Mouse (Mus musculus) cortical plate, adult 2 months (tissue): ENCODE results near the gene Rnf130. TPM values are rescaled to one million over a fixed set of nuclear protein-coding genes. Genes with fewer than 3 reads are reported as not detected.

ENCODE experiments used
- H3K27ac ChIP-seq: fragments of 200-500 bp; 2 replicates; pipeline ENCODE4 v1.5.1; 2012; ENCODE audit warnings: low read length, control low read depth, inconsistent platforms; ENCODE audit not compliant: insufficient read depth
- H3K4me1 ChIP-seq: fragments of 200-500 bp; 2 replicates; pipeline ENCODE4 v1.6.1; 2011; ENCODE audit warnings: low read length; ENCODE audit not compliant: control insufficient read depth, insufficient read depth
- H3K4me3 ChIP-seq: fragments of 200-500 bp; 2 replicates; pipeline ENCODE4 v1.5.1; 2011; ENCODE audit warnings: mild to moderate bottlenecking, low read length, control low read depth; ENCODE audit not compliant: insufficient read depth
- CTCF ChIP-seq: fragments of 200-500 bp; IDR thresholded peaks from 2 replicates; pipeline ENCODE4 v1.5.1; 2011; ENCODE audit warnings: mild to moderate bottlenecking, control low read depth, low read length; ENCODE audit not compliant: insufficient read depth; ENCODE audit errors: extremely low read depth
- POLR2A ChIP-seq: fragments of 200-500 bp; IDR thresholded peaks from 2 replicates; pipeline ENCODE4 v1.6.1; 2011; ENCODE audit warnings: mild to moderate bottlenecking, low read length, control low read depth; ENCODE audit not compliant: insufficient read depth; ENCODE audit errors: extremely low read depth
- polyA plus RNA-seq: library from polyadenylated mRNA; depleted of rRNA; stranded (reverse); fragments of >200 nt; gene quantifications from 2 replicates; pipeline ENCODE4 v1.2.3, GENCODE M21; 2012

The Rnf130 gene
- polyA plus RNA-seq, 1 experiment: 58.1 TPM

DNA sequence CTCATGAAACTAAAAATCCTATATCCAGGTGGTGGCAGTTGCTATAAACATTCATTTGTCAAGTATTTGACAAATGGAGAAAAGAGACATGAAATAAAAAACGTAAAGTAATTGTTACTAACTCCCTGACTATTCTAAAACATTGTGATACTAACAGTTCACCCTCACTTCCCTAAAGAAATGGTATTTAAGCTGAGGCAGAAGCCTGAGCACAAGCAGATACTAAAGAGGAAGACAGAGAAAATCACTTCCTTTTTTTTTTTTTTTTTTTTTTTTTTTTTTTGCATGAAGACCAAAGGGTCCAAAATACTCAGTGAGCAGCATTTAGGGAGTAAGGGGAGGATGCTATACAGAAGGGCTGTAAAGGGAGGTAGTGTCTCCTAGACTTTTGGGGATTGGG is 13.6 kb downstream of the Rnf130 start:
- TF ChIP-seq CTCF: no peak
- Histone ChIP-seq H3K4me3 (no peak overlapping the region), H3K4me1 (peaks cover 4% of the 10 kb centered on the region), H3K27ac (no peak overlapping the region)

DNA sequence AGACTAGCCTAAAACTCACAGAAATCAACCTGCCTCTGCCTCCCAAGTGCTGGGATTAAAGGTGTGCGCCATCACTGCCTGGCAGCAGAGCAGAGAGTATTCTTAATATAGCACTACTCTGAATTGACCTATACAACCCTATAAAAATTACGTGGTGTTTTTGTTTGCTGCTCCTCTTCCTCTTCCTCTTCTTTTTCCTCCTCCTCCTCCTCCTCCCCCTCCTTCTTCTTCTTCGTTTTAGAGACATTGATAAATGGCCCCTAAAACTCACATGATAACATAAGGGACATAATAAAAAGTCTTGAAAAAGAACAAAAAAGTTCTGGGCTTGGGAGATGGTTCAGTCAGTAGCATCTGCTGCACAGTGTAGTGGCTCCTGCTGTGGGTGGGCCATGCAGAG is 16.0 kb downstream of the Rnf130 start:
- no peak overlapping the region for H3K27ac ChIP-seq
- H3K4me3 ChIP-seq: no peak overlapping the region
- H3K4me1 ChIP-seq: peaks cover 4% of the 10 kb centered on the region
- TF ChIP-seq POLR2A (no peak), CTCF (no peak)

DNA sequence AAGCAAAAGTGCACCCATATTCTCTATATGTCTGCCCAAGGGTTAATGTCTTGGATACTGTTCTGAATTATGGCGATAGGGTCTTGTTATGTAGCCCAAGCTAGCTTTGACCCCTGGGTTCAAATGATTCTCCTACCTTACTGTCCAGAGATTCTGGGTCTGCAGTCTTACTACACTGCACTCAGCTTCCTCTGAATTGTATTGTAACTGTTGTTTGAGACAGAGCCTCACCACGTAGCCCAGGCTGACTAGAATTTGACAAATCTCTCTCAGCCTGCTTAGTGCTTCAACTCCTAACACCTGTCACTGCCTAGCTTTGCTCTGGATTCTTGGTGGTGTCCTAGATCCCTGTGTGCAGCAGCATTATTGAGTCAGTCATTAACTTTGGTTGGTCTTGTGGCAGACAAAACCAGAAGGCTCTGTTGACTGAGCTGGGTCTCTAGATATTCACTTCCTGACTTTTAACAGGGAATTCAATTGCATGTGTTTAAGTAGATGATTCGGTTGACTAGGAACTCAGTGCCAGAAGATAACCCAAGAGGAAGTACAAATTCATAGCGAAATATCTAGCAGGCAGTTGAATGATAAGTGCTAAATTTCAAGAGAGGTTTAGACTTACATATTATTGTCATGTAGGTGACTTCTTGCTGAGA is 17.3 kb downstream of the Rnf130 start:
- Histone ChIP-seq H3K4me3 (no peak overlapping the region), H3K27ac (no peak overlapping the region), H3K4me1 (peaks cover 4% of the 10 kb centered on the region)
- TF ChIP-seq POLR2A (no peak), CTCF (no peak)

DNA sequence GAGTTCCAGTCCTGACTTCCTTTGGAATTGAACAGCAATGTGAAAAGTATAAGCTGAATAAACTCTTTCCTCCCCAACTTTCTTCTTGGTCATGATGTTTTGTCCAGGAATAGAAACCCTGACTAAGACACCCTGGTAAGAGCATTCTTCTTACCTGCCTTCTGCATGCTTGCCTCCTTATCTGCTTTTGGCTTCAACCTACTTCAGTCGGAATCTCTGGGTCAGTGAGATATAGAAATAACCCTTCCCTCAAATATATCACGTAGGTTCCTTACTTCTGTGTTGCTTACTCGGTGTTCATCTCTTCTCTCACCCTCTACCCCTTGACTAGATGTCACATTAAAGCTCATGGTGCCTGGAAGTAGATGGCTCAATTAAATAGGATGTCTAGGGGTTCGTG is 19.3 kb downstream of the Rnf130 start:
- Histone ChIP-seq H3K4me3 (no peak overlapping the region), H3K4me1 (peaks cover 7% of the 10 kb centered on the region), H3K27ac (no peak overlapping the region)
- TF ChIP-seq CTCF: no peak
- no peak for TF ChIP-seq POLR2A

DNA sequence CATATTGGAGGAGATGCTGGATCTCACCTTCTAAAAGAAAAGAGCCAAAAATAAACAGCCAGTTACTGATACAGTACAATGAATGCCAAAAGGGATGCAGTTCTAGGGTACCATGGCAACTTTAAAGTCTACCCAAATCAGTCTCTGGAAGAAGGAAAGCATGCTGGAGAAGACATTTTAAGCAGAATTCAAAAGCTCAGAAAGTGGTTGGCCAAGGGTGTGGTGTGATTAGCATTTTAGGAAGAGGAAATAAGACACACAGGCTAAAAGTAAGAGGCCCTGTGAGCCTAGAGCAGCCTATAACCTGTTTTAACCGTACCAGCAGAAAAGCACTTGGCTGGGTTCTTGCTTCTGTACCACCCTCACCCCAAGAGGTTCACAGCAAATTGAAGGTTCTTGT is 22.5 kb downstream of the Rnf130 start:
- no peak for TF ChIP-seq CTCF
- no peak for TF ChIP-seq POLR2A
- Histone ChIP-seq H3K4me1 (peaks cover 7% of the 10 kb centered on the region), H3K4me3 (no peak overlapping the region), H3K27ac (no peak overlapping the region)

DNA sequence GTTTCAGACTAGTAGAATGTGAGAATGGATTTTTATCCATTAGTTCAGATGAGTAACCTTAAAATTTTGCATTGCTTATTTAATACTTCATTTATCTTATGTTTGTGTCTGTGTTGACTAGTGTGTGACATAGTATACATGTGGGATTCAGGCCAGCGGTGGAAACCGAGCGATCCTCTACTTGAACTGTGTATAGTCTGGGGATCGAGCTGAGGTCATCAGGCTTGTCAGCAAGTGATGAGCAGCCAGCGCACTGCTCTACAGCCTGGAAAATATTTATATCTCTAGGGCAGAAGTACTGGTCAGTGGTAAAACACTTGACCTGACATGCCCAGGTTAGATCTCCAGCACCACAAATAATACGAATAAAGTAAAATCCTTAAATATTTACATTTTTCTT is 23.0 kb downstream of the Rnf130 start:
- H3K4me1 ChIP-seq: peaks cover 7% of the 10 kb centered on the region
- no peak for TF ChIP-seq CTCF
- no peak for TF ChIP-seq POLR2A
- no peak overlapping the region for H3K4me3 ChIP-seq
- no peak overlapping the region for H3K27ac ChIP-seq

DNA sequence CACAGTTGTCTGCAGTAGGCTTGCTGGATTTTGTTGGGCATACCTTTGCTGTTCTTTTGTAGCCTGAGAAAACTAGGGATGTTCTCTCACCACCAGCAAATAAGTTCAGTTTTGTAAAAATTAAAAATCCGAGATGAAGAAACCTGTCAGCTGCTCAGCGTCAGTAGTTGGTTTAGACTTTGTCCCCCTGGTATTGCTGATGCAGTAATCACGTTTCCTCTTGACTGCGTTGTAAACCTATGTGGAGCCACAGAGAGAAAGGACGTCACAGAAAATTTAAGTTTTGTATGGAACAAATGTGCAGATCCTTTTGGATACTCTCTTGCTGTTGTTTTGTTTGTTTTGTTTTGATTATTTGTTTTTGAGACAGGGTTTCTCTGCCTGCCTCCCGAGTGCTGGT is 25.2 kb downstream of the Rnf130 start:
- H3K27ac ChIP-seq: no peak overlapping the region
- H3K4me1 ChIP-seq: peaks cover 7% of the 10 kb centered on the region
- no peak for TF ChIP-seq POLR2A
- TF ChIP-seq CTCF: no peak
- no peak overlapping the region for H3K4me3 ChIP-seq

DNA sequence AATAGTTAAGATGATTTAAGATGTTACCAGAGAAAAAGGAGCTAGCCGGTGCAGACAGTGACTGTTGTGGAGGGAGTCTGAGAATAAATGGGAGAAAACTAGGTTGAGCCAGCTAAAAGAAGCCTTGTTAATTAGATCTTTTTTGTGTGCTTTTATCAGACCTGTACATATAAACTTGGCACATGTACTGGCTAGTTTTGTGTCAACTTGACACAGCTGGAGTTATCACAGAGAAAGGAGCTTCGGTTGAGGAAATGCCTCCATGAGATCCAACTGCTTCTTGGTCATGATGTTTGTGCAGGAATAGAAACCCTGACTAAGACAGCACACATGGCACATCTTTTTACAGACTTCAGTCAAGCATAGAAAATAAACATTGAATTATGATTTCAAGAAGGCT is 32.6 kb downstream of the Rnf130 start:
- no peak for TF ChIP-seq POLR2A
- no peak for TF ChIP-seq CTCF
- no peak overlapping the region for H3K27ac ChIP-seq
- H3K4me1 ChIP-seq: peaks cover 4% of the 10 kb centered on the region; the same call in 1 of the 2 replicates
- H3K4me3 ChIP-seq: no peak overlapping the region

DNA sequence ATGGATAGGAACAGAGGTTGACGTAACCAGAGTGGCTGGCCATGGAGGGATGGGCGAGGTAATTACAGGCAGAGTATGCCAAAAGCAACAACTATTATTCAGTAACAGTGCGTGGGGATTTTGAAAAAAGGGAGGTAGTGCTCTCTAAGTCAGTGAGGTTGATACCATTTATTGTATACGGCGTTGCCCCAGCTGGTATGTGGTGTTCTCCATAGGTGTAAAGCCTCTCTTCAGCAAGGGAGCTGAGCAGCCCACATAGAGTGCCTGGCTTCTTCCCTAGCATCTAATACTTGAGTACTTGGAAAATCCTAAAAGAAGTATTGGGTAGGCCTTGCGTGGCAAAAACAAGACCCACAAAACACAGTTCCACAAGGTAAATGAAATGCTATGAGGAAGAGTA is 33.1 kb downstream of the Rnf130 start:
- Histone ChIP-seq H3K4me3 (no peak overlapping the region), H3K27ac (no peak overlapping the region), H3K4me1 (peaks cover 4% of the 10 kb centered on the region; the same call in 1 of the 2 replicates)
- no peak for TF ChIP-seq POLR2A
- TF ChIP-seq CTCF: no peak

DNA sequence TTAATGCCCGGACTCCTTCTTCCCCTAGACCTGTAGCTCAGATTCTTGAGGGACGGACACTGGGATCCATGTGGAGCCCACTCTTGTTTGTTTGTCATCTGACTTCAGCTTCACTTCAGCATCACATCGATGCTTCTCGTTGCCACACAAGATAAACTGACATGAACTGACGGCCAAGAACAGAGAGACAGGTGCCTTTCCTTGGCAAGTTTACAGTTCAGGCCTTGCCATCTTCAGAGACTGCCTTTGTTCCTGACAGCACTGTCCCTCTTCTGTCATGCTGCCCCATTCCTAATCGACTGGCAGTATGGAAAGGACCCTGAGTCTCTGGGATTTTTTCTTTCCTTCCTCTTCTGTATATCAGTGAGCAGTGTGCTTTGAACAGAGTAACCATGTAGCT is 33.9 kb downstream of the Rnf130 start:
- Histone ChIP-seq H3K4me3 (no peak overlapping the region), H3K27ac (no peak overlapping the region), H3K4me1 (peaks cover 4% of the 10 kb centered on the region; the same call in 1 of the 2 replicates)
- TF ChIP-seq POLR2A (no peak), CTCF (no peak)

DNA sequence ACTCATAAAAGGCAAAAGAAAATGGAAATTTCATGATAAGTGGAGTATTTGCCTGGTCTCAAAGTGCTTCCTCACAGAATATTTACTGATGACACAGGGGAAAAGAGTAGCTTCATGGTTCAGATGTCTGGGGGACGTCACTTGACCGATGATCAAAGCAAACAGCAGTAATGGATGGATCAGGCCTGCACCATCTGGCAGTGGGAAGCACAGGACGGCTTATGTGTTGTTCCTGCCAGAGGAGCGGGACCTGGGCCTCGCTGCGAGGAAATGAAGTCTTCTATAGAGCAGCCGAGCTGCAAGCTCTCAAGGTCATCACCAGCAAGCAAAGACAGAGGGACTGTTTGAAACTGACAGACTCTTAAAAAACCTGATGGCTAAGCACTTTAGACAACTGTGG is 37.0 kb downstream of the Rnf130 start:
- Histone ChIP-seq H3K4me1 (peaks cover 8% of the 10 kb centered on the region; the same call in 1 of the 2 replicates), H3K27ac (no peak overlapping the region), H3K4me3 (no peak overlapping the region)
- no peak for TF ChIP-seq POLR2A
